Mouse (Mus musculus): ENCODE data around the gene Rrnad1. TPM values are rescaled to one million over a fixed set of nuclear protein-coding genes. Genes with fewer than 3 reads are reported as not detected.

Rrnad1 gene
- total and polyA plus RNA-seq, 3 experiments, result 10.9 to 21.1 TPM; not detected in 1

GRCm38 (mm10) chr3:87949955-87950515 is 19.5 kb upstream of the Rrnad1 start:
- DNase-seq (ENCODE audit: low read depth, low spot score), result no peak
- Histone ChIP-seq H3K27me3 (ENCODE audit: control insufficient read depth in 1 of 2, insufficient read depth in 2 of 2, low read length in 2 of 2) (no peaks in the 10 kb centered on the region), H3K36me3 (ENCODE audit: control insufficient read depth in 1 of 2, insufficient read depth in 2 of 2, low read length in 2 of 2) (no peaks in the 10 kb centered on the region), H3K79me2 (ENCODE audit: control insufficient read depth, insufficient read depth, low read length, poor library complexity) (no peaks in the 10 kb centered on the region), H3K9me3 (replicated peaks; ENCODE audit: insufficient read depth, low read length) (no peaks in the 10 kb centered on the region), H3K4me3 (ENCODE audit: control insufficient read depth in 1 of 2, insufficient read depth in 1 of 2, low read depth in 2 of 2, low read length in 2 of 2) (no peak overlapping the region), H3K9ac (ENCODE audit: control insufficient read depth, low read depth, low read length, poor library complexity, severe bottlenecking) (no peak overlapping the region), H3K4me1 (ENCODE audit: control insufficient read depth in 1 of 2, insufficient read depth in 2 of 2, low read length in 2 of 2) (no peaks in the 10 kb centered on the region), H3K27ac (ENCODE audit: control insufficient read depth, low read depth, low read length) (no peak overlapping the region)
- TF ChIP-seq HCFC1 (IDR thresholded peaks at IDR 0.05; ENCODE audit: low read depth, low read length) (no peak), CHD2 (IDR thresholded peaks at IDR 0.05; ENCODE audit: low read length) (no peak), KAT2A (conservative IDR thresholded peaks at IDR 0.05; ENCODE audit: low read depth, low read length) (no peak), SIN3A (IDR thresholded peaks at IDR 0.05; ENCODE audit: low read length) (no peak), POLR2A (IDR thresholded peaks at IDR 0.05; ENCODE audit: control insufficient read depth in 1 of 2, insufficient read depth in 1 of 2, low read depth in 1 of 2, low read length in 2 of 2, poor library complexity in 1 of 2) (no peak), ZKSCAN1 (IDR thresholded peaks at IDR 0.05; ENCODE audit: low read depth, low read length) (no peak), ZNF384 (IDR thresholded peaks at IDR 0.05; ENCODE audit: low read depth, low read length) (no peak), MAZ (IDR thresholded peaks at IDR 0.05; ENCODE audit: low read depth, low read length) (no peak), ZC3H11A (IDR thresholded peaks at IDR 0.05; ENCODE audit: low read depth, low read length) (no peak), MEF2A (IDR thresholded peaks at IDR 0.05; ENCODE audit: extremely low read depth, insufficient replicate concordance, low read depth, low read length, poor library complexity, severe bottlenecking) (no peak)

- no peak for DNase-seq (ENCODE audit: low read depth, low spot score)
- H3K79me2 ChIP-seq (ENCODE audit: control insufficient read depth, insufficient read depth, low read length, poor library complexity), result no peaks in the 10 kb centered on the region
- TF ChIP-seq POLR2A (IDR thresholded peaks at IDR 0.05; ENCODE audit: control insufficient read depth in 1 of 2, insufficient read depth in 1 of 2, low read depth in 1 of 2, low read length in 2 of 2, poor library complexity in 1 of 2), result no peak
- TF ChIP-seq TAL1 (IDR thresholded peaks at IDR 0.05; ENCODE audit: low read length), result no peak
- no peak for TF ChIP-seq MEF2A (IDR thresholded peaks at IDR 0.05; ENCODE audit: extremely low read depth, insufficient replicate concordance, low read depth, low read length, poor library complexity, severe bottlenecking)
- TF ChIP-seq SMC3 (IDR thresholded peaks at IDR 0.05; ENCODE audit: low read depth, low read length), result no peak
- TF ChIP-seq CHD1 (IDR thresholded peaks at IDR 0.05; ENCODE audit: low read depth, low read length), result no peak
- no peak for TF ChIP-seq ZMIZ1 (IDR thresholded peaks at IDR 0.05; ENCODE audit: low read depth, low read length)
- no peak for TF ChIP-seq NRF1 (IDR thresholded peaks at IDR 0.05; ENCODE audit: insufficient read depth, low read depth, low read length, poor library complexity, severe bottlenecking)
- no peak for TF ChIP-seq ZNF384 (IDR thresholded peaks at IDR 0.05; ENCODE audit: low read depth, low read length)
- TF ChIP-seq UBTF (IDR thresholded peaks at IDR 0.05; ENCODE audit: borderline replicate concordance, insufficient read depth, low read depth, low read length), result no peak
- no peak for TF ChIP-seq USF1 (IDR thresholded peaks at IDR 0.05; ENCODE audit: low read depth, low read length)
- H3K36me3 ChIP-seq (ENCODE audit: control insufficient read depth in 1 of 2, insufficient read depth in 2 of 2, low read length in 2 of 2), result no peaks in the 10 kb centered on the region
- no peak overlapping the region for H3K4me3 ChIP-seq (ENCODE audit: control insufficient read depth in 1 of 2, insufficient read depth in 1 of 2, low read depth in 2 of 2, low read length in 2 of 2)
- no peaks in the 10 kb centered on the region for H3K9me3 ChIP-seq (replicated peaks; ENCODE audit: insufficient read depth, low read length)
- H3K4me1 ChIP-seq (ENCODE audit: control insufficient read depth in 1 of 2, insufficient read depth in 2 of 2, low read length in 2 of 2), result no peaks in the 10 kb centered on the region
- no peaks in the 10 kb centered on the region for H3K27me3 ChIP-seq (ENCODE audit: control insufficient read depth in 1 of 2, insufficient read depth in 2 of 2, low read length in 2 of 2)
- no peak overlapping the region for H3K9ac ChIP-seq (ENCODE audit: control insufficient read depth, low read depth, low read length, poor library complexity, severe bottlenecking)
- no peak overlapping the region for H3K27ac ChIP-seq (ENCODE audit: control insufficient read depth, low read depth, low read length)
Observed at GRCm38 (mm10) chr3:87949266-87949954, 18.9 kb upstream of the Rrnad1 start.
